Mouse (Mus musculus) liver, postnatal 0 days (tissue): ENCODE data around the gene Ociad1. TPM values are rescaled to one million over a fixed set of nuclear protein-coding genes. Genes with fewer than 3 reads are reported as not detected.

Experiments used
- ATAC-seq: fragments of 200-750 bp; cut with Nextera tagmentation; 2 replicates; pipeline ENCODE4 v1.8.0; 2017; ENCODE audit warnings: mild to moderate bottlenecking, moderate library complexity
- DNase-seq: peaks from one replicate; pipeline ENCODE4 v3.0.0-alpha.2; 2016
- H3K27ac ChIP-seq: fragments of 300-500 bp; sonication (generic); 2 replicates; pipeline ENCODE4 v1.5.1; 2014; ENCODE audit warnings: antibody characterized with exemption, moderate library complexity, mild to moderate bottlenecking, low read depth
- H3K27me3 ChIP-seq: fragments of 300-500 bp; sonication (generic); 2 replicates; pipeline ENCODE4 v1.6.1; 2014; ENCODE audit warnings: low read length, control low read depth, mixed read lengths; ENCODE audit not compliant: insufficient read depth
- H3K36me3 ChIP-seq: fragments of 300-500 bp; sonication (generic); replicated peaks from 2 replicates; pipeline ENCODE4 v1.6.1; 2014; ENCODE audit warnings: mild to moderate bottlenecking, control low read depth, low read length, moderate library complexity, mixed read lengths; ENCODE audit not compliant: insufficient read depth
- H3K4me1 ChIP-seq: fragments of 300-500 bp; sonication (generic); 2 replicates; pipeline ENCODE4 v1.6.1; 2014; ENCODE audit warnings: antibody characterized with exemption, mild to moderate bottlenecking, control low read depth; ENCODE audit not compliant: insufficient read depth
- H3K4me2 ChIP-seq: fragments of 300-500 bp; sonication (generic); 2 replicates; pipeline ENCODE4 v1.6.1; 2014; ENCODE audit warnings: low read depth, mild to moderate bottlenecking, low read length, moderate library complexity, mixed read lengths
- H3K4me3 ChIP-seq: fragments of 300-500 bp; sonication (generic); 2 replicates; pipeline ENCODE4 v1.5.1; 2014; ENCODE audit warnings: low read depth, low read length
- H3K9ac ChIP-seq: fragments of 300-500 bp; sonication (generic); replicated peaks from 2 replicates; pipeline ENCODE4 v1.6.1; 2014; ENCODE audit warnings: mild to moderate bottlenecking, moderate library complexity
- H3K9me3 ChIP-seq: fragments of 300-500 bp; sonication (generic); 2 replicates; pipeline ENCODE4 v1.6.1; 2016; ENCODE audit warnings: mild to moderate bottlenecking, control low read depth, low read length, mixed read lengths
- CTCF ChIP-seq: sonication (generic); IDR thresholded peaks from 2 replicates; pipeline ENCODE4 v1.5.1; 2016; ENCODE audit warnings: antibody characterized with exemption, low read depth
- EP300 ChIP-seq: IDR thresholded peaks from 2 replicates; pipeline ENCODE4 v1.6.1; 2016; ENCODE audit warnings: antibody characterized with exemption, low read depth, mild to moderate bottlenecking
- WGBS: fragments of 180-500 bp; shearing (Covaris S2); extraction: QIAGEN DNeasy Blood & Tissue Kit; methylation state at CpG from one replicate; pipeline ENCODE4 v1.1.7; 2014; ENCODE audit not compliant: insufficient replicate concordance; 5-methylcytosine and 5-hydroxymethylcytosine counted together
- polyA plus RNA-seq: library from polyadenylated mRNA; unstranded; fragments of >200 nt; fragmentation: Nextera tagmentation; extraction: Ambion mirVana; gene quantifications from 2 replicates; pipeline ENCODE4 v1.2.1, GENCODE M21; 2015

Ociad1 gene
- polyA plus RNA-seq, 1 experiment from 2014 or later: 98.7 TPM

- TF ChIP-seq EP300: no peak
- TF ChIP-seq CTCF: no peak
- no peak overlapping the region for H3K27ac ChIP-seq
- no peaks in the 10 kb centered on the region for H3K27me3 ChIP-seq
- 73% methylated on average over 9 of the region's 9 CpGs for WGBS
- no peaks in the 10 kb centered on the region for H3K9me3 ChIP-seq
- H3K9ac ChIP-seq: no peak overlapping the region
- no peaks in the 10 kb centered on the region for H3K36me3 ChIP-seq
- peaks cover 4% of the 10 kb centered on the region for H3K4me1 ChIP-seq
- no peak for ATAC-seq
- no peak for DNase-seq
- H3K4me3 ChIP-seq: no peak overlapping the region
- no peak overlapping the region for H3K4me2 ChIP-seq
Measured at GRCm38 (mm10) chr5:73339779-73340722, 47.5 kb downstream of the Ociad1 start.

- Histone ChIP-seq H3K36me3 (no peaks in the 10 kb centered on the region), H3K9me3 (no peaks in the 10 kb centered on the region), H3K4me2 (no peak within 1 kb of the TSS), H3K9ac (no peak within 1 kb of the TSS), H3K4me3 (no peak within 1 kb of the TSS), H3K4me1 (peaks cover 4% of the 10 kb centered on the region), H3K27ac (no peak within 1 kb of the TSS), H3K27me3 (no peaks in the 10 kb centered on the region)
- WGBS: 78% methylated on average over 8 of the region's 8 CpGs
- ATAC-seq (no peak), DNase-seq (no peak)
- TF ChIP-seq EP300 (no peak), CTCF (no peak)
Measured at GRCm38 (mm10) chr5:73340723-73341235, 48.2 kb downstream of the Ociad1 start, which contains the start of gene Ociad2. TSS of gene Ociad2 (minus strand) at chr5:73341028.

- Histone ChIP-seq H3K9ac (no peak overlapping the region), H3K36me3 (no peaks in the 10 kb centered on the region), H3K9me3 (no peaks in the 10 kb centered on the region), H3K4me3 (no peak overlapping the region), H3K4me2 (no peak overlapping the region), H3K4me1 (peaks cover 4% of the 10 kb centered on the region), H3K27ac (no peak overlapping the region), H3K27me3 (no peaks in the 10 kb centered on the region)
- 86% methylated on average over 22 of the region's 22 CpGs for WGBS
- no peak for TF ChIP-seq CTCF
- DNase-seq (no peak), ATAC-seq (no peak)
Measured at GRCm38 (mm10) chr5:73342701-73343355, 50.2 kb downstream of the Ociad1 start.

GRCm38 (mm10) chr5:73344310-73344709 is 51.7 kb downstream of the Ociad1 start:
- Histone ChIP-seq H3K36me3 (no peaks in the 10 kb centered on the region), H3K9ac (no peak overlapping the region), H3K9me3 (no peaks in the 10 kb centered on the region), H3K4me2 (no peak overlapping the region), H3K4me3 (no peak overlapping the region), H3K27ac (no peak overlapping the region), H3K4me1 (no peaks in the 10 kb centered on the region), H3K27me3 (no peaks in the 10 kb centered on the region)
- TF ChIP-seq EP300 (no peak), CTCF (no peak)
- 81% methylated on average over 10 of the region's 10 CpGs for WGBS
- no peak for DNase-seq
- ATAC-seq: no peak

GRCm38 (mm10) chr5:73345254-73345653 is 52.7 kb downstream of the Ociad1 start:
- DNase-seq (no peak), ATAC-seq (no peak)
- Histone ChIP-seq H3K27ac (no peak overlapping the region), H3K4me3 (no peak overlapping the region), H3K4me1 (no peaks in the 10 kb centered on the region), H3K9ac (no peak overlapping the region), H3K9me3 (no peaks in the 10 kb centered on the region), H3K27me3 (no peaks in the 10 kb centered on the region), H3K4me2 (no peak overlapping the region), H3K36me3 (no peaks in the 10 kb centered on the region)
- no peak for TF ChIP-seq CTCF
- TF ChIP-seq EP300: no peak
- WGBS: 80% methylated on average over 4 of the region's 4 CpGs

- 73% methylated on average over 5 of the region's 5 CpGs for WGBS
- Histone ChIP-seq H3K4me1 (peaks cover 3% of the 10 kb centered on the region; the same call in 1 of the 2 replicates), H3K9ac (no peak overlapping the region), H3K36me3 (no peaks in the 10 kb centered on the region), H3K4me2 (no peak overlapping the region), H3K27ac (no peak overlapping the region), H3K27me3 (no peaks in the 10 kb centered on the region), H3K4me3 (no peak overlapping the region), H3K9me3 (no peaks in the 10 kb centered on the region)
- no peak for DNase-seq
- no peak for TF ChIP-seq EP300
- no peak for TF ChIP-seq CTCF
- ATAC-seq: no peak
Measured at GRCm38 (mm10) chr5:73349514-73349913, 56.9 kb downstream of the Ociad1 start.
